Mouse (Mus musculus): ENCODE measurements around the gene Bicra. TPM values are rescaled to one million over a fixed set of nuclear protein-coding genes. Genes with fewer than 3 reads are reported as not detected.

Bicra gene
- polyA plus RNA-seq, 1 experiment from 2014 or later, result 3.5 TPM

DNA sequence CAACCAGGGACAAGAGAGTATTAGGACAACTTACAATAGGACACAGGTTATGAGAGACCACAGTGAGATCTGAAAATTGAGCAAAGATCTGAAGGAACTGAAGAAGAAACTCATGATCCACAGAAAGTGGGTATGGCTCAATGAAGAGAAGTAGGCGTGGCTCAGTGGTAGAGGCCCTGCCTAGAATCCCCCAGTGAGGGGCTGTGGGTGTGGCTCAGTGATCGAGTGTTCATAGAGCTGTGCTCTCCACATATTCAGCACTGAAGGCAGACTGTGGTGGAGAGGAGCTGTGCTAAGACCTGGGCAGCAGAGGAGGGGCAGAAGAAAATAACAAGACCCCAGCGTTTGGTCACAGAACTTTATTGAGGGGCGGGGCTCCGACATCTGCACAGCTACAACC is 110.2 kb downstream of the Bicra start:
- no peak overlapping the region for H3K9ac ChIP-seq
- H3K36me3 ChIP-seq, result peaks cover 70% of the 10 kb centered on the region
- H3K27ac ChIP-seq, result no peak overlapping the region
- no peak for ATAC-seq (replicated peaks; ENCODE audit: insufficient number of reproducible peaks, insufficient read depth, low FRiP score, low read depth)
- no peak overlapping the region for H3K4me3 ChIP-seq
- no peaks in the 10 kb centered on the region for H3K27me3 ChIP-seq
- WGBS, result 88% methylated on average over 5 of the region's 5 CpGs
- H3K4me2 ChIP-seq, result no peak overlapping the region
- H3K9me3 ChIP-seq (replicated peaks), result no peaks in the 10 kb centered on the region
- H3K4me1 ChIP-seq (replicated peaks), result peaks cover 7% of the 10 kb centered on the region; the same call in 1 of the 2 replicates

- peak; percentile 60 for ATAC-seq (replicated peaks; ENCODE audit: insufficient number of reproducible peaks, insufficient read depth, low FRiP score, low read depth)
- Histone ChIP-seq H3K27me3 (no peaks in the 10 kb centered on the region), H3K4me1 (replicated peaks) (peaks cover 15% of the 10 kb centered on the region), H3K27ac (peak overlapping the region; percentile 80), H3K36me3 (peaks cover 33% of the 10 kb centered on the region), H3K4me3 (no peak overlapping the region), H3K9ac (no peak overlapping the region), H3K4me2 (no peak overlapping the region), H3K9me3 (replicated peaks) (no peaks in the 10 kb centered on the region)
- WGBS, result 44% methylated on average over 16 of the region's 16 CpGs
Observed at GRCm38 (mm10) chr7:15933437-15934359, 114.0 kb downstream of the Bicra start.

GRCm38 (mm10) chr7:15931635-15932034 is 116.1 kb downstream of the Bicra start:
- H3K27me3 ChIP-seq, result no peaks in the 10 kb centered on the region
- H3K4me3 ChIP-seq, result no peak overlapping the region
- peaks cover 15% of the 10 kb centered on the region for H3K4me1 ChIP-seq (replicated peaks)
- no peaks in the 10 kb centered on the region for H3K9me3 ChIP-seq (replicated peaks)
- H3K4me2 ChIP-seq, result peak overlapping the region; percentile 34
- H3K27ac ChIP-seq, result peak overlapping the region; percentile 74
- H3K9ac ChIP-seq, result no peak overlapping the region
- H3K36me3 ChIP-seq, result peaks cover 13% of the 10 kb centered on the region
- 33% methylated on average over 3 of the region's 3 CpGs for WGBS
- no peak for ATAC-seq (replicated peaks; ENCODE audit: insufficient number of reproducible peaks, insufficient read depth, low FRiP score, low read depth)

DNA sequence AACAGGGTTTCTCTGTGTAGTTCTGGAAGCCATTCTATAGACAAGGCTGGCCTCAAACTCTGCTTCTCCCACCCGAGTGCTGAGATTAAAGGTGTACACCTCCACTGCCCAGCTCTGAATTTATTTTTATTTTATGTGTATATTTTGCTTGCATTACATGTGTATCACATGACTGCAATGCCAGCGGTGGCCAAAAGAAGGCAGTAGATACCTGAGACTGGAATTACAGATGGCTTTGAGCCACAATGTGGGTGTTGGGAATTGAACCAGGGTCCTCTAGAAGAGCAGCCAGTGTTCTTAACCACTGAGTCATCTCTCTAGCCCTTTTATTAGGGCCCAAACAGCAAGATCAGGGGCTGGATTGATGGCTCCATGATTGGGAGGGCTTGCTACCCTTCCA is 117.2 kb downstream of the Bicra start:
- H3K36me3 ChIP-seq, result peaks cover 2% of the 10 kb centered on the region; the same call in 1 of the 2 replicates
- WGBS, result 63% methylated on average over 2 of the region's 2 CpGs
- peaks cover 15% of the 10 kb centered on the region for H3K4me1 ChIP-seq (replicated peaks)
- no peaks in the 10 kb centered on the region for H3K27me3 ChIP-seq
- H3K4me2 ChIP-seq, result no peak overlapping the region
- H3K27ac ChIP-seq, result no peak overlapping the region
- H3K4me3 ChIP-seq, result no peak overlapping the region
- H3K9ac ChIP-seq, result no peak overlapping the region
- no peak for ATAC-seq (replicated peaks; ENCODE audit: insufficient number of reproducible peaks, insufficient read depth, low FRiP score, low read depth)
- no peaks in the 10 kb centered on the region for H3K9me3 ChIP-seq (replicated peaks)

- Histone ChIP-seq H3K4me2 (no peak overlapping the region), H3K9me3 (replicated peaks) (no peaks in the 10 kb centered on the region), H3K4me3 (no peak overlapping the region), H3K9ac (no peak overlapping the region), H3K27me3 (no peaks in the 10 kb centered on the region), H3K4me1 (replicated peaks) (peaks cover 15% of the 10 kb centered on the region), H3K36me3 (no peaks in the 10 kb centered on the region), H3K27ac (no peak overlapping the region)
- ATAC-seq (replicated peaks; ENCODE audit: insufficient number of reproducible peaks, insufficient read depth, low FRiP score, low read depth), result no peak; the same call in 1 of the 2 replicates
- 25% methylated on average over 4 of the region's 4 CpGs for WGBS
Observed at GRCm38 (mm10) chr7:15929910-15930309, 117.8 kb downstream of the Bicra start.

- H3K27me3 ChIP-seq, result no peaks in the 10 kb centered on the region
- peak within 1 kb of the TSS; percentile 70 for H3K9ac ChIP-seq
- peaks cover 23% of the 10 kb centered on the region for H3K36me3 ChIP-seq
- H3K4me2 ChIP-seq, result peak within 1 kb of the TSS; percentile 76
- H3K27ac ChIP-seq, result peak within 1 kb of the TSS; percentile 76
- H3K4me3 ChIP-seq, result peak within 1 kb of the TSS; percentile 75
- no peaks in the 10 kb centered on the region for H3K9me3 ChIP-seq (replicated peaks)
- peak; percentile 95 for ATAC-seq (replicated peaks; ENCODE audit: insufficient number of reproducible peaks, insufficient read depth, low FRiP score, low read depth)
- H3K4me1 ChIP-seq (replicated peaks), result peaks cover 27% of the 10 kb centered on the region
- WGBS, result under 1% methylated on average over 33 of the region's 33 CpGs
Observed at GRCm38 (mm10) chr7:15922220-15922773, 125.4 kb downstream of the Bicra start, which contains the start of gene Selenow. Gene Selenow, minus strand, starts transcription at chr7:15922402.

- no peaks in the 10 kb centered on the region for H3K9me3 ChIP-seq (replicated peaks)
- H3K36me3 ChIP-seq, result peaks cover 28% of the 10 kb centered on the region
- H3K9ac ChIP-seq, result peak overlapping the region; percentile 70
- H3K4me3 ChIP-seq, result peak overlapping the region; percentile 75
- H3K4me1 ChIP-seq (replicated peaks), result peaks cover 27% of the 10 kb centered on the region
- no peaks in the 10 kb centered on the region for H3K27me3 ChIP-seq
- peak overlapping the region; percentile 76 for H3K4me2 ChIP-seq
- WGBS, result under 1% methylated on average over 10 of the region's 10 CpGs
- peak overlapping the region; percentile 76 for H3K27ac ChIP-seq
- peak; percentile 53 for ATAC-seq (replicated peaks; ENCODE audit: insufficient number of reproducible peaks, insufficient read depth, low FRiP score, low read depth)
Observed at GRCm38 (mm10) chr7:15921796-15922195, 125.9 kb downstream of the Bicra start.

Other genes starting within 250 kb of the Bicra start
- gene Obox6, start 208.2 kb downstream of the Bicra start, polyA plus RNA-seq (2015; fragmentation: Nextera tagmentation; extraction: Ambion mirVana), result not detected in 2 replicates
- not detected in 2 replicates for gene Crx, start 168.0 kb downstream of the Bicra start, polyA plus RNA-seq (2015; fragmentation: Nextera tagmentation; extraction: Ambion mirVana)
- gene Crxos, start 165.3 kb downstream of the Bicra start, polyA plus RNA-seq (2015; fragmentation: Nextera tagmentation; extraction: Ambion mirVana), result not detected in 2 replicates
- 644 and 688 TPM in 2 replicates for gene Selenow, start 125.5 kb downstream of the Bicra start, polyA plus RNA-seq (2015; fragmentation: Nextera tagmentation; extraction: Ambion mirVana)
- gene Nop53, start 101.8 kb downstream of the Bicra start, polyA plus RNA-seq (2015; fragmentation: Nextera tagmentation; extraction: Ambion mirVana), result 118 and 124 TPM in 2 replicates
- gene Ehd2, start 80.4 kb downstream of the Bicra start, polyA plus RNA-seq (2015; fragmentation: Nextera tagmentation; extraction: Ambion mirVana), result 62.8 TPM in 2 replicates
- not detected in 2 replicates for gene Zfp541, start 13.9 kb upstream of the Bicra start, polyA plus RNA-seq (2015; fragmentation: Nextera tagmentation; extraction: Ambion mirVana)
- gene Napa, start 50.5 kb upstream of the Bicra start, polyA plus RNA-seq (2015; fragmentation: Nextera tagmentation; extraction: Ambion mirVana), result 130 and 161 TPM in 2 replicates
- 29.9 and 35.0 TPM in 2 replicates for gene Kptn, start 72.0 kb upstream of the Bicra start, polyA plus RNA-seq (2015; fragmentation: Nextera tagmentation; extraction: Ambion mirVana)
- 0.13 TPM in 2 replicates for gene Slc8a2, start 81.9 kb upstream of the Bicra start, polyA plus RNA-seq (2015; fragmentation: Nextera tagmentation; extraction: Ambion mirVana)
- gene Meis3, start 127.2 kb upstream of the Bicra start, polyA plus RNA-seq (2015; fragmentation: Nextera tagmentation; extraction: Ambion mirVana), result 14.3 and 20.0 TPM in 2 replicates
- gene Dhx34, start 174.1 kb upstream of the Bicra start, polyA plus RNA-seq (2015; fragmentation: Nextera tagmentation; extraction: Ambion mirVana), result 7.6 and 12.4 TPM in 2 replicates
- 0.76 and 1.1 TPM in 2 replicates for gene C5ar2, start 196.2 kb upstream of the Bicra start, polyA plus RNA-seq (2015; fragmentation: Nextera tagmentation; extraction: Ambion mirVana)
- 2.0 and 4.1 TPM in 2 replicates for gene C5ar1, start 211.6 kb upstream of the Bicra start, polyA plus RNA-seq (2015; fragmentation: Nextera tagmentation; extraction: Ambion mirVana)
- gene Inafm1, start 225.7 kb upstream of the Bicra start, polyA plus RNA-seq (2015; fragmentation: Nextera tagmentation; extraction: Ambion mirVana), result 8.8 and 11.1 TPM in 2 replicates
- gene Ccdc9, start 238.9 kb upstream of the Bicra start, polyA plus RNA-seq (2015; fragmentation: Nextera tagmentation; extraction: Ambion mirVana), result 14.4 and 18.3 TPM in 2 replicates

Data from heart, embryonic 15.5 days (tissue).